Mouse (Mus musculus) gastrocnemius, adult 2 months (tissue): ENCODE results near the gene Abhd5. TPM values are rescaled to one million over a fixed set of nuclear protein-coding genes. Genes with fewer than 3 reads are reported as not detected.
A peak's percentile ranks its signal among the peaks of the same experiment; 100 is the strongest.

Experiments
- DNase-seq: peaks from one replicate; pipeline ENCODE4 v3.0.0; 2022
- H3K27ac ChIP-seq: fragments of 200-600 bp; 2 replicates; pipeline ENCODE4 v1.8.1; 2022; ENCODE audit warnings: mild to moderate bottlenecking
- H3K4me3 ChIP-seq: fragments of 200-600 bp; 2 replicates; pipeline ENCODE4 v1.8.1; 2022; ENCODE audit warnings: mild to moderate bottlenecking, moderate library complexity
- CTCF ChIP-seq: fragments of 200-600 bp; IDR thresholded peaks from 2 replicates; pipeline ENCODE4 v1.8.1; 2022; ENCODE audit warnings: antibody characterized with exemption, mild to moderate bottlenecking, moderate library complexity
- intact Hi-C: fragments of 180-260 bp; cut with DNase I; formaldehyde crosslinking; loops from one replicate; pipeline ENCODE4 v1.15.1; 2025
- total RNA-seq, 2 experiments: library from RNA; stranded (reverse); gene quantifications; 2 replicates each; pipeline ENCODE4 v1.2.3; 2021

The Abhd5 gene
- total RNA-seq, 2 experiments from 2014 or later = 41.2 to 53.5 TPM

DNA sequence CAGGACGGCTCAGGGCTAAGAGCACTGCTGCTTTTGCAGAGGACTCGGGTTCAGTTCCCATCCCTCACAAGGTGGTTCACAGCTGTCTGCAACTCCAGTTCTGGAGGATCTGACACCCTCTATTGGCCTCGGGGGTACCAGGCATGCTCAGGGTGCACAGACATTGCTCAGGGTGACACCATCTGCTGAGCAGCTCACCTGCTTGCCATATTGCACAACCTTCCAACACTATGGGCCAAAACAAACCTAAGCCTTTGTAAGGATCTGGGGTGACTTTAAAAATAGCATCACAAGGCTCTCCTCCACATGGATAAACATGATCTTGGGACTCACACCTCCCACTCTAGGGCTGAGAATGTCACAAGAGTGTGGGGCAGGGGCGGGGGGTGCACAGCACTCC lies 30.8 kb upstream of the Abhd5 start:
- TF ChIP-seq CTCF = no peak
- H3K27ac ChIP-seq = no peak overlapping the region
- no peak overlapping the region for H3K4me3 ChIP-seq
- intact Hi-C loops = no loop called here
- DNase-seq = no peak

DNA sequence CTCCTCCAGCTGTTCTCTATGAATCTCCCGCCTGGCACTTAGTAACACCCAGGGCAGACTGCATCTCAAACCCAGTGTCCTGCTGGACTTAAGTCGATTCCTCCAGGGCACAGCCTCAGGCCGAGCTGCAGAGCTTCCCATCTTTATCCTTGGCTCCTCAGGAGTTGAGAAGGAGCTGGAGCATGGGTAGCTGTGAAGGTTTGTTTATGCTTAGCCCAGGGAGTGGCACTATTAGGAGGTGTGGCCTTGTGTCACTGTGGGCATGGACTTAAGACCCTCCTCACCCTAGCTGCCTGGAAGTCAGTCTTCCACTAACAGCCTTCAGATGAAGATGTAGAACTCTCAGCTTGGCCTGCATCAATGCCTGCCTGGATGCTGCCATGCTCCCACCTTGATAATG lies 29.1 kb upstream of the Abhd5 start:
- intact Hi-C loops = no loop called here
- TF ChIP-seq CTCF = no peak
- DNase-seq = no peak
- H3K27ac ChIP-seq = no peak overlapping the region
- H3K4me3 ChIP-seq = no peak overlapping the region

DNA sequence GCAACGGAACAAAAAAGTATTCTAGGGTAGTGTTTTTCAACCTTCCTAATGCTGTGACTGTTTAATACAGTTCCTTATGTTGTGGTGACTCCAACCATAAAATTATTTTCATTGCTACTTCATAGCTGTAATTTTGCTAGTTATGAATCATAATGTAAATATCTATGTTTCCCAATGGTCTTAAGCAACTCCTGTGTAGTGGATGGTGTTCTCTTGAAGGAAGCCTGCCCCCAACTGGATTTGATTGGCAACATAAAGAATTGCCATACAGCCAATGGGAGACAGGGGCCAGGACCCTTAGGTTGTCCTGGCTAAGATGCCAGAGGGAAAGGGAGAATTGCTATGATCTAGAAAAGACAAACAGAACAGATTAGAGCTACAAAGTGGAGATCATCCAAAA lies 25.4 kb upstream of the Abhd5 start:
- no peak for DNase-seq
- H3K27ac ChIP-seq = no peak overlapping the region
- intact Hi-C loops = no loop called here
- no peak for TF ChIP-seq CTCF
- H3K4me3 ChIP-seq = no peak overlapping the region

DNA sequence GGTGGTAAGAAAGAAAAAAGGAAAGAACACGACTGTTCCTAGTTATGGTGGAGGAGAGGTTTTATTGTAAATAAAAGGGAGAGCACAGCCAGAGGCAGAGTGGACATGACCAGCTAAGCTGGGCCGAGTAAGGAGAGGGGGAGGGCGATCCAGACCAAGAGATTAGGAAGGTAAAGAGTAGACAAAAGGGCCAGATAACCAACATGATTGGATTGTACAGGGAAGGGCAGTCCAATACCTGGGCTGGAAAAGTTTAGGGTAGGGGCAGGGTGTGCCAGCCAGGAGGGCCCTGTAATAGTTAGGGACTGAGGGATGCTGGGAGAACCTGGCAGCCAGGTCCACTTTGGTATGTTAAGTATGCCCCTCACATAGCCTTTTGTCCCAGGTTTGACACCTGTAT lies 23.2 kb upstream of the Abhd5 start:
- Histone ChIP-seq H3K27ac (no peak overlapping the region), H3K4me3 (no peak overlapping the region)
- intact Hi-C loops = no loop called here
- no peak for TF ChIP-seq CTCF
- no peak for DNase-seq

DNA sequence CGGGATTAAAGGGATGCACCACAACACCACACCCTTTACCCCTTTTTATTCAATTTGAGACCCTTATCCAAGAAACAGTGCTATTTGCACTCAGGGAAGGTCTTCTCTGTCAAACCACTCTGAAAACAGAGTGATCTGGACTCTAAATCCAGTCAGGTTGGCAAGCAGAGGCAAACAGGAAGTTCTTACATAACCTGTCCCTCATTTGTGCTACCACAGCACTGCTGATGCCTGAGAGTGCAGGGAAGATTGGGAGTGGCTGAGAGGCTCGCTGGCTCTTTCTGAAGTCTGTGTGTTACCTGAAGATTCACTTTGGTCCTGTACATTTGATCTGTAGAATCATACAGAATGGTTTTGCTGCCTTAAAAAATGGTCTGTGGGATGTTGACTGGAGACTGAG lies 14.7 kb upstream of the Abhd5 start:
- Histone ChIP-seq H3K4me3 (no peak overlapping the region), H3K27ac (0 out of 2 replicates have a peak overlapping the region, but pooled peaks have one; percentile 2)
- TF ChIP-seq CTCF = no peak
- DNase-seq = no peak
- intact Hi-C loops = no loop called here

DNA sequence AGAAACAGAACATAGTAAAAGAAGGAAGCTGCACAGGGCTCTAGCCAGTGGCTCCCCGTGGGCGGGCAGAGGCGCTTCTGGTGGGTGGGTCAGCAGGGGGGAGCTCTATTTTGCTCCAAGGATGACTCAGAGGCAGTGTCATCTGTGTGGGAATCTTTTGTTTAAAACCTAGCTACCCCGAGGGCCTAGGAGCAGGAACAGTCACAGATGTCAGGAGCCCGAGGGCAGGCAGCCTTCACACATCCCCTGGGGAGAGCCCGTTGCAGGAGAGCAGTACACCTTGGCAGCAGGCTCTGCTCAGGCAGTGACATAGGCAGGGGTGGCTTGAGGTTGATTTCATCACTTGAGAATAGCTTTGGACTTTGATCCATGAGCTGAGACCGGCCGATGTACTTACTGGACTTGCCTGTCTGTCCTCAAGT lies 13.9 kb upstream of the Abhd5 start:
- DNase-seq = no peak
- H3K27ac ChIP-seq = no peak overlapping the region
- no peak for TF ChIP-seq CTCF
- intact Hi-C loops = no loop called here
- H3K4me3 ChIP-seq = no peak overlapping the region

DNA sequence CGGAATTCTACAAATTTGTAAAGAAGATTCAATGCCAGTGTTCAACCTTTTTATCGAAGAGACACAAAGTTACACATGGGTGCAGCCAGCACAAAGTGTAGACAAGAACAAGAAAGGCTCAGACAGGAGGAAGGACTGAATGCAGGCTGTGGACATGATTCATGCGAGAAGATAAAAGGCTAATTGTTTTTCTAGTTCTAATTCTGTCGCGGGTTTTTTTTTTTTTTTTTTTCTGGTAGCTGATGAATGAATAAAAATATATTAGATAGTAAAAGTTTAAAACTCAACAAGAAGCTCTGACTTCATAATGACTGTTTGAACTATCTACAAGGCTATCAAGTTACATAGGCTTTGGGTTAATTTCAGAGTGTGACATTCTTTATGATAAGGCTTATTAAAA lies 11.4 kb upstream of the Abhd5 start:
- no peak for TF ChIP-seq CTCF
- intact Hi-C loops = no loop called here
- DNase-seq = no peak
- Histone ChIP-seq H3K4me3 (no peak overlapping the region), H3K27ac (no peak overlapping the region)

DNA sequence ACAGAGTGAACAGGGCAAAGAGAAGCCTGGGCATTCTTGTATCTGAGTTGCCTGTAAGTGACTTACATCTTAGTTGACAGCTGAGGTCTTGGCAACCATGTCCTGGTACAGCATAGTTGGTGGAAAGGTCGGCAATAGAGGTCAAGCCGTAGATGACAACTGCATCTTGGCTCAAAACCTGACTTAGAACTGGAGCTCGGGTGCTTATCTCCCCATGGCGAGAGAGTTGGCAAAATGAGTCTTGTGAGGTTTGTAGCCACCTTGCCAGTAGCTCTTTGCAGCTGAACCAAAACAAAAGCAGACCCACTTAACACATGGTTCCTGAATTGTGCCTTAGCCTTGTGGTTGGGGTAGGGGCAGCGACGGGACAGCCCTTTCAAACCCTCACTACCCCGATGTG lies 8.0 kb upstream of the Abhd5 start:
- no peak for DNase-seq
- H3K4me3 ChIP-seq = no peak overlapping the region
- intact Hi-C loops = no loop called here
- TF ChIP-seq CTCF = no peak
- H3K27ac ChIP-seq = no peak overlapping the region

DNA sequence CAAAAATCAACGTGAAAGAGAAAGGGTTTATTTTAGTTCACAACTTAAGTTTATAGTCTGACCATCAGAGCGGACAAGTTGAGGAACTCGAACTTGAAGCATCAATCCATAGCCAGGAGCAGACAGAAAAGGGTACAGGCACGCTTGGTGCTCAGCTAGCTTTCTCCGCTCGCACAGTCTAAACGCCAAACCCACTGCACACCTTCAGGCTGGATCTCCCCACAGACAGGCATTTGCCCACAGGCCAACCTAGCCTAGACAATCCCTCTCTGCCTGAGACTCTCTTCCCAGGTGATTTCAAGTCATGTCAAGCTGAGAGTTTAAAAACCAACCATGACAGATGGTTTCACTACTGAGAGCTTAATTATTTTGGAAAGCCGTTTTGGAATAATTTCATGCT lies 6.8 kb upstream of the Abhd5 start:
- no peak for TF ChIP-seq CTCF
- DNase-seq = no peak
- intact Hi-C loops = no loop called here
- no peak overlapping the region for H3K27ac ChIP-seq
- H3K4me3 ChIP-seq = no peak overlapping the region

DNA sequence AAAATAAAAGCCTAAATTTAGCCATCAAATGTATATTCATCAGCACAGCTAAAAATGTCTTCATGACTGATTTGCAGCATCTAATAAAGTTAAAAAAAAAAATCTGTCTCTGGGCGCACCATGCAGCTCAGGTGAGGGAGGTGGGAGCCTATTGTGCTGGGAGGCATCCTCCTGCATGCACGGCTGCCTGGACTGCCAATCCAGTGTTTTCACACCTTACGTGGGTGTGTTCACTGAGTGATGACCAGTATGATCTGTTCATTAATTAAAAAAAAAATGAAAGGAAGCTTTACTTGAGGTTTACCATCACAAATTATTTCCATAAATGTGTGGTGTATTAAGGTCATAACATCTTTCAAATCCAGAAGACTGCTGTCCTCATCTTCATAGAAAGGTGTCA lies 6.1 kb upstream of the Abhd5 start:
- DNase-seq = no peak
- no peak overlapping the region for H3K27ac ChIP-seq
- H3K4me3 ChIP-seq = no peak overlapping the region
- intact Hi-C loops = no loop called here
- TF ChIP-seq CTCF = no peak

DNA sequence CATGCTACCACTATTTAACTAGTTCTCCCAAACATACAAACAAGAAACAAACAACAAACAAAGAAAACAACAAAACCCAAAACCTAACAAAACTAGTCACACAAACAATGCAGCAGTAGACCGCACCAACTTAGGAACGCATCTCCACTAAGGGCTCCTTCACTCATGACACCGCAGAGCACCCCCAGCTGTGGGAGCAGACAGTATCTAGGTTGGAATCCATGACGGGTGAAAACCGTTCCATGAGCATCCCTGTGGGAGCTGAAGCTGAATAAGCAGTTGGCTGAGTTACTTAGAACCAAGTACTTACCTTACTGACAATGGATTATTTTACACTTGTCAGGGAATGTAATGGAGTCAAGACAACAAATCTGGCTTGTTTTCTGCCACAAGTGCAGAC lies 5.3 kb upstream of the Abhd5 start:
- H3K4me3 ChIP-seq = no peak overlapping the region
- no peak for DNase-seq
- TF ChIP-seq CTCF = no peak
- intact Hi-C loops = no loop called here
- H3K27ac ChIP-seq = no peak overlapping the region

DNA sequence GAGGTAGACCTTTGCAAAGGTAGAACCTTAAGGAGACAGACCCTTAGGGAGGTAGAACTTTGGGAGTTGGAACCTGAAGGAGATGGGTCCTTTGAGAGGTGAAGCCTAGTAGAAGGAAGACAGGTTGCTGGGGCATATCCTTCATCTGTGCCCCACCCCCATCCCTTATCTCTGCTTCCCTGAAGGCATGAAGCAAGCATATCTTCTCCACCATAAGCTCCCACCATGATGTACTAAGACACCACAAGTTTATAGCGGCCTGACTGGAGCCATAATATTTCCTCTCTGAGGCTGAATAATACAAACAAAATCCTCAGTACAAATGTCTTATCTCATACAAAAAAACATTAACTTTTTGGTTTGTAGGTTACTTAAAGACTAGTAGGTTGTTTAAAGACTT lies 3.5 kb upstream of the Abhd5 start:
- intact Hi-C loops = no loop called here
- DNase-seq = no peak
- no peak for TF ChIP-seq CTCF
- Histone ChIP-seq H3K4me3 (no peak overlapping the region), H3K27ac (no peak overlapping the region)

DNA sequence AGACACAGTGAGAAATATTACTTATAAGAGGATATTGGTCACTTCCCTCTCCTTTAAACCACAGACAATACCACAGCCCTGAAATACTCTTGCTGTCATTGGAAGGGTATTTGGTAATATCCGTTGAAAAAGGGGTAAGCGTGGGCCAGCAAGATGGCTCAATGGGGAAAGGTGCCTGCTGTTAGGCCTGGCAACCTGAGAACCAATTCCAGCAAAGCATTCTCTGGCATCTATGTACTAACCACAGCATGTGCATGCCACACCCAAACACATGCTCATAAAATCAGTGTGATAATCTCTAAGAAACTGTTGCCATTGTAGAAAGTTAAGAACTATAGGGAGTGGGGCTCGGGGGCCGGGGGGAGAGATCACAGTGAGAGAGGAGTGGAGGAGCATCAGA lies 2.1 kb upstream of the Abhd5 start:
- H3K4me3 ChIP-seq = no peak overlapping the region
- DNase-seq = no peak
- no peak for TF ChIP-seq CTCF
- no peak overlapping the region for H3K27ac ChIP-seq
- intact Hi-C loops = no loop called here

DNA sequence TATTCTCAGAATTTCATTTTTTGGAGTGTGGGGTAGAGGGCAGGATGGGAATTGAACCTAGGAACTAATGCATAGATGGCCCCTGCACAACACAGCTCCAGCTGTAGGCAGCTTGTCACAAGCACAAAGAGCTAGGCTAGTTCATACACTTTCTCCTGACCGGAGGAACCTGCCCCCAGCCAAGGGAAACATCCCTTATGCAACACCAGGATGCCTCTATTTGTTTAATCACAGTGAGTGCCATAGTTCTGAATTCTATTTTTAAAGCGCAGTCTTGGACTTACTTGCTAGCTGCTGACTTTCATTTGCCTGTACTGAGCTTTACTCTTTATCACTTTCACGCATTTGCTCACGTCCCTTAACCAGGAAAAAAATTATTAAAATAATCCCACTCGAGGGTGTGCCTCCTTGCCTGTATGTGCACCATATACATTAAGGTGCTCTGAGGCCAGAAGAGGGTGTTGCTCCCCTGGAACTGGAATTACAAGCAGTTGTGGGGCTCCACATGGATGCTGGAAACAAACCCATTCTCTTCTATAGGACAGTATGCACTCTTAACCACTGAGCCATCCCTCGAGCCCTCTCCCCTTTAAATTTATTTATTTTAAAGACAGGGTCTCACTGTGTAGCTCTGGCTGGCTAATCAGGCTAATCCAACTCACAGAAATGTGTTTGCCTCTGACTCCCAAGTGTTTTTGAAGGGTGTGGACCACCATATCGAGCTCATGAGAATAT lies 845 bp upstream of the Abhd5 start:
- intact Hi-C loops = no loop called here
- peak overlapping the region; percentile 97 for H3K27ac ChIP-seq
- no peak for TF ChIP-seq CTCF
- H3K4me3 ChIP-seq = peak overlapping the region; percentile 91
- no peak for DNase-seq
